Mouse (Mus musculus) erythroblast, embryonic 14.5 days (primary cell): ENCODE data around the gene 1700025C18Rik. TPM values are rescaled to one million over a fixed set of nuclear protein-coding genes. Genes with fewer than 3 reads are reported as not detected.

Experiments used
- H3K27me3 ChIP-seq: 2 replicates; pipeline ENCODE4 v1.6.1; 2012; ENCODE audit warnings: inconsistent platforms; ENCODE audit not compliant: control insufficient read depth
- H3K36me3 ChIP-seq: 2 replicates; pipeline ENCODE4 v1.6.1; 2012; ENCODE audit warnings: mild to moderate bottlenecking, inconsistent platforms; ENCODE audit not compliant: control insufficient read depth
- H3K4me1 ChIP-seq: 2 replicates; pipeline ENCODE4 v1.6.1; 2012; ENCODE audit warnings: inconsistent platforms; ENCODE audit not compliant: control insufficient read depth
- H3K4me3 ChIP-seq: replicated peaks from 2 replicates; pipeline ENCODE3; 2012; ENCODE audit warnings: moderate library complexity, mild to moderate bottlenecking, inconsistent platforms
- H3K9me3 ChIP-seq: 2 replicates; pipeline ENCODE4 v1.6.1; 2012; ENCODE audit warnings: low read length, inconsistent platforms, mixed read lengths; ENCODE audit not compliant: control insufficient read depth
- GATA1 ChIP-seq: IDR thresholded peaks from 2 replicates; pipeline ENCODE4 v1.6.1; 2012; ENCODE audit warnings: low read length, inconsistent platforms, mixed read lengths
- TAL1 ChIP-seq: IDR thresholded peaks from 3 replicates; pipeline ENCODE4 v1.6.1; 2012; ENCODE audit warnings: low read length, inconsistent platforms, mixed read lengths
- polyA plus RNA-seq: library from polyadenylated mRNA; stranded (reverse); fragments of >175 nt; gene quantifications from 2 replicates; pipeline ENCODE4 v1.2.3, GENCODE M21; 2012

The 1700025C18Rik gene
- not detected in 2 replicates for polyA plus RNA-seq

- Histone ChIP-seq H3K36me3 (no peaks in the 10 kb centered on the region), H3K4me1 (no peaks in the 10 kb centered on the region), H3K4me3 (no peak within 1 kb of the TSS), H3K9me3 (peaks cover 7% of the 10 kb centered on the region), H3K27me3 (no peaks in the 10 kb centered on the region)
- TF ChIP-seq GATA1 (no peak), TAL1 (no peak)
Observed at GRCm38 (mm10) chr2:165090650-165091049, at the start of gene 1700025C18Rik. Gene 1700025C18Rik (minus strand): TSS chr2:165090750.

GRCm38 (mm10) chr2:165136049-165136448, 45.5 kb upstream of the 1700025C18Rik start:
- H3K4me3 ChIP-seq = no peak overlapping the region
- peaks cover 8% of the 10 kb centered on the region for H3K27me3 ChIP-seq
- no peaks in the 10 kb centered on the region for H3K9me3 ChIP-seq
- TF ChIP-seq TAL1 = no peak
- no peak for TF ChIP-seq GATA1
- H3K4me1 ChIP-seq = no peaks in the 10 kb centered on the region
- H3K36me3 ChIP-seq = no peaks in the 10 kb centered on the region

- Histone ChIP-seq H3K4me1 (no peaks in the 10 kb centered on the region), H3K9me3 (no peaks in the 10 kb centered on the region), H3K27me3 (peaks cover 9% of the 10 kb centered on the region), H3K36me3 (no peaks in the 10 kb centered on the region), H3K4me3 (no peak overlapping the region)
- no peak for TF ChIP-seq GATA1
- no peak for TF ChIP-seq TAL1
Observed at GRCm38 (mm10) chr2:165133566-165133965, 43.0 kb upstream of the 1700025C18Rik start.

GRCm38 (mm10) chr2:165131428-165131827, 40.9 kb upstream of the 1700025C18Rik start:
- peaks cover 9% of the 10 kb centered on the region for H3K27me3 ChIP-seq
- no peaks in the 10 kb centered on the region for H3K36me3 ChIP-seq
- no peaks in the 10 kb centered on the region for H3K4me1 ChIP-seq
- TF ChIP-seq GATA1 (no peak), TAL1 (no peak)
- H3K4me3 ChIP-seq = no peak overlapping the region
- H3K9me3 ChIP-seq = no peaks in the 10 kb centered on the region

- H3K4me1 ChIP-seq = no peaks in the 10 kb centered on the region
- TF ChIP-seq TAL1 = no peak
- no peak for TF ChIP-seq GATA1
- no peaks in the 10 kb centered on the region for H3K9me3 ChIP-seq
- no peak overlapping the region for H3K4me3 ChIP-seq
- H3K36me3 ChIP-seq = no peaks in the 10 kb centered on the region
- H3K27me3 ChIP-seq = peaks cover 5% of the 10 kb centered on the region; the same call in 1 of the 2 replicates
Observed at GRCm38 (mm10) chr2:165129189-165129588, 38.6 kb upstream of the 1700025C18Rik start.

GRCm38 (mm10) chr2:165126896-165127562, 36.5 kb upstream of the 1700025C18Rik start:
- Histone ChIP-seq H3K36me3 (no peaks in the 10 kb centered on the region), H3K27me3 (peaks cover 2% of the 10 kb centered on the region; the same call in 1 of the 2 replicates), H3K4me1 (no peaks in the 10 kb centered on the region), H3K4me3 (no peak overlapping the region), H3K9me3 (no peaks in the 10 kb centered on the region)
- TF ChIP-seq GATA1 = no peak
- no peak for TF ChIP-seq TAL1

GRCm38 (mm10) chr2:165121206-165121840, 30.8 kb upstream of the 1700025C18Rik start:
- TF ChIP-seq TAL1 (no peak), GATA1 (no peak)
- Histone ChIP-seq H3K27me3 (peaks cover 18% of the 10 kb centered on the region), H3K4me1 (no peaks in the 10 kb centered on the region), H3K4me3 (no peak overlapping the region), H3K36me3 (no peaks in the 10 kb centered on the region), H3K9me3 (no peaks in the 10 kb centered on the region)

- Histone ChIP-seq H3K4me3 (no peak overlapping the region), H3K4me1 (no peaks in the 10 kb centered on the region), H3K36me3 (no peaks in the 10 kb centered on the region), H3K27me3 (peaks cover 23% of the 10 kb centered on the region), H3K9me3 (no peaks in the 10 kb centered on the region)
- TF ChIP-seq TAL1 (no peak), GATA1 (no peak)
Observed at GRCm38 (mm10) chr2:165120765-165121164, 30.2 kb upstream of the 1700025C18Rik start.

GRCm38 (mm10) chr2:165113733-165114132, 23.2 kb upstream of the 1700025C18Rik start:
- H3K4me1 ChIP-seq = peaks cover 2% of the 10 kb centered on the region; the same call in 1 of the 2 replicates
- H3K9me3 ChIP-seq = no peaks in the 10 kb centered on the region
- no peak overlapping the region for H3K4me3 ChIP-seq
- H3K36me3 ChIP-seq = no peaks in the 10 kb centered on the region
- H3K27me3 ChIP-seq = peaks cover 59% of the 10 kb centered on the region
- TF ChIP-seq GATA1 (no peak), TAL1 (no peak)
